Mouse (Mus musculus) lung, adult 2 months (tissue): Measurements from ENCODE around the gene Arpp19. TPM values are rescaled to one million over a fixed set of nuclear protein-coding genes. Genes with fewer than 3 reads are reported as not detected.

Experiments used
- DNase-seq: peaks from one replicate; pipeline ENCODE4 v3.0.0; 2022
- H3K4me1 ChIP-seq: fragments of 200-500 bp; 2 replicates; pipeline ENCODE4 v1.6.1; 2011; ENCODE audit warnings: low read length; ENCODE audit not compliant: control insufficient read depth, insufficient read depth
- H3K4me3 ChIP-seq: fragments of 200-500 bp; replicated peaks from 2 replicates; pipeline ENCODE3; 2011; ENCODE audit warnings: low read depth, mild to moderate bottlenecking, control low read depth, low read length; ENCODE audit errors: extremely low read depth
- CTCF ChIP-seq: fragments of 200-500 bp; IDR thresholded peaks from 2 replicates; pipeline ENCODE4 v1.5.1; 2011; ENCODE audit warnings: mild to moderate bottlenecking, low read length, control low read depth; ENCODE audit not compliant: insufficient read depth
- POLR2A ChIP-seq: fragments of 200-500 bp; IDR thresholded peaks from 2 replicates; pipeline ENCODE4 v1.6.1; 2011; ENCODE audit warnings: low read depth, mild to moderate bottlenecking, control low read depth, low read length, borderline replicate concordance; ENCODE audit errors: extremely low read depth
- WGBS: fragments of 180-500 bp; shearing (Covaris S2); methylation state at CpG from one replicate; pipeline ENCODE4 v1.1.7; 2018; 5-methylcytosine and 5-hydroxymethylcytosine counted together
- polyA plus RNA-seq: library from polyadenylated mRNA; depleted of rRNA; stranded (reverse); fragments of >200 nt; gene quantifications from 2 replicates; pipeline ENCODE4 v1.2.3, GENCODE M21; 2012

Arpp19 gene
- polyA plus RNA-seq, 1 experiment = 16.1 TPM

GRCm38 (mm10) chr9:75064678-75065331 is 27.4 kb downstream of the Arpp19 start:
- H3K4me3 ChIP-seq = no peak overlapping the region
- H3K4me1 ChIP-seq = no peaks in the 10 kb centered on the region
- WGBS = 50% methylated on average over 9 of the region's 9 CpGs
- DNase-seq = no peak
- TF ChIP-seq POLR2A (no peak), CTCF (no peak)

GRCm38 (mm10) chr9:75070457-75071028 is 33.1 kb downstream of the Arpp19 start, which contains the start of gene Myo5a:
Myo5a (plus strand) TSS chr9:75071015.
- Histone ChIP-seq H3K4me1 (peaks cover 7% of the 10 kb centered on the region), H3K4me3 (peak within 1 kb of the TSS; percentile 69)
- TF ChIP-seq CTCF (no peak), POLR2A (no peak)
- WGBS = 22% methylated on average over 23 of the region's 23 CpGs
- no peak for DNase-seq

DNA sequence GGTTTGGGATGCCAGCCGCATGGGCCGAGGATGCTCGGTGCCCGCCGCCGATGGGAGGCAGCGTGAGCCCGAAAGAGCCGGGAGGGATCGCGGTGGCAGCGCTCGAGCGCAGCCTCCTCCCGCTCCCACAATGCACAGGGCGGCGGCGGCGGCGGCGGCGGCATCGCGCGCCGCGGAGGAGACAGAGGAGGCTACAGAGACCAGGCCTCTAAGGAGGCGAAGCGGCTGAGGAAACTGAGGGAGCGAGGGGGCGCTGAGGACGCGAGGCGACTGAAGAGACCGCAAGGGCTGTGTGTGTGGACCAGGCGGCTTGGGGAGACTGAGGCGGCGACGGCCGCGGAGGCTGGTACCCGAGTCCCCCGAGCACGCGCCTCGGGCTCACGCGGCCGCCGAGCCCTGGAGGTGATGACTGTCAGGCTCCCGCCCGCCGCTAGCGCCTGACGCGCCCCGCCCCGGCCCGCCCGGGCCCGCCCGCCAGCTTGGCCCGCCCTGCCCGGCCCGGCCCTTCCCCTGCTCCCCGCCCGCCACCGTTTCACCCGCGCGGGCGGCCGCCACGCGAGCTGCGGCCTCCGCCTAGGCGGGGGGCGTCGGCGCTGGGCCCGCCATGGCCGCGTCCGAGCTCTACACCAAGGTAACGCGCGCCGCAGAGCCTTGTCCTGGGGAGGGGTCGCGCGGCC is 33.8 kb downstream of the Arpp19 start:
- DNase-seq = peak; percentile 69
- WGBS = under 1% methylated on average over 86 of the region's 92 CpGs
- Histone ChIP-seq H3K4me1 (peaks cover 7% of the 10 kb centered on the region), H3K4me3 (peak overlapping the region; percentile 69)
- TF ChIP-seq POLR2A (no peak), CTCF (no peak)

GRCm38 (mm10) chr9:75071706-75072192 is 34.3 kb downstream of the Arpp19 start:
- no peak for DNase-seq

GRCm38 (mm10) chr9:75072361-75072760 is 34.9 kb downstream of the Arpp19 start:
- 67% methylated on average over 3 of the region's 3 CpGs for WGBS
- no peak for DNase-seq
- Histone ChIP-seq H3K4me3 (no peak overlapping the region), H3K4me1 (peaks cover 7% of the 10 kb centered on the region)
- no peak for TF ChIP-seq POLR2A
- TF ChIP-seq CTCF = no peak

More at GRCm38 (mm10) chr9:75071706-75072192, 34.3 kb downstream of the Arpp19 start:
- 1% methylated on average over 29 of the region's 29 CpGs for WGBS
- TF ChIP-seq POLR2A = no peak
- no peak for TF ChIP-seq CTCF
- Histone ChIP-seq H3K4me3 (peak overlapping the region; percentile 69), H3K4me1 (peaks cover 7% of the 10 kb centered on the region)

- H3K4me1 ChIP-seq = no peaks in the 10 kb centered on the region
- DNase-seq = no peak
- TF ChIP-seq CTCF (no peak), POLR2A (no peak)
- H3K4me3 ChIP-seq = no peak overlapping the region
These were observed 39.8 kb downstream of the Arpp19 start for GRCm38 (mm10) chr9:75077191-75077590.

GRCm38 (mm10) chr9:75085242-75085824 is 47.9 kb downstream of the Arpp19 start:
- Histone ChIP-seq H3K4me3 (no peak overlapping the region), H3K4me1 (no peaks in the 10 kb centered on the region)
- WGBS = 64% methylated on average over 5 of the region's 5 CpGs
- DNase-seq = no peak
- TF ChIP-seq POLR2A = no peak
- no peak for TF ChIP-seq CTCF

DNA sequence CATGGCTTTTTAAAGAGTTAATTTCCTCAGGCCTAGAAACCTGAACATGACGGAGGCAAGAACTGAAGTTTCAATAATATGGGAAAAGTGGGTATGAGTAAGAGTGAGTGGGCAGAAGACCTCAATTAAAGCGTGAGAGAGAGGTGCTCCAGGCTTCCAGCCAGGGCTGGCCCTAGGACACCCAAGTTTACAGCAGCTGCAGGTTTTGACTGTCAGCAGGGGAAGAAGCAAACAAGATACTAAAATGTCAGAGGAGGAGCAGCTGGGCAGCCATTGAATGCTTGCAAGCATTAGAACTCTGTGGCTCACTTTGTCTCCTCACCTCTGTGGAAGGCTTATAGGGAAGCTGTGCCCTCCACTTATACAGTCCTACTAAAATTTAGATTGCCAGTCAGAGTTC is 50.4 kb downstream of the Arpp19 start:
- DNase-seq = no peak
- 79% methylated on average over 2 of the region's 2 CpGs for WGBS
- H3K4me1 ChIP-seq = no peaks in the 10 kb centered on the region
- no peak for TF ChIP-seq POLR2A
- TF ChIP-seq CTCF = no peak
- H3K4me3 ChIP-seq = no peak overlapping the region

DNA sequence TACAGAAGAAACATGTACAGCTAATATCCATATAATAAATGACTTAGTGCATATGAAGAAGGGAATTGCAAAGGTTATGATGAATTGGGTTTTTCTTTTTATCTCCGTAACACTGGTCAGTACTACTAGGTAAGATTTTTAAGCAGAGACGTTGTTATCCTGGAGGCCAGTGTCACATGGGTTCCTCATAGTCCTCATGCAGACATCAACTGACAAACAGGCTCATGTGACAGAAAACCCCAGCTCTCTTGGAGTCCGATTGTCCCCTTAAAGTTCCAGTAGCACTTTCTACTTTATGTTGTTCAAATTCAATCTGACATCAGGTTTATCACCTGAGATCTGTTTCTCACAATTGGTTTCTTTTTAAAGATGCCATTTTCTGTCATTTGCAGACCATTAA is 51.9 kb downstream of the Arpp19 start:
- DNase-seq = no peak
- TF ChIP-seq POLR2A (no peak), CTCF (no peak)
- 77% methylated on average over 3 of the region's 3 CpGs for WGBS
- Histone ChIP-seq H3K4me3 (no peak overlapping the region), H3K4me1 (no peaks in the 10 kb centered on the region)

DNA sequence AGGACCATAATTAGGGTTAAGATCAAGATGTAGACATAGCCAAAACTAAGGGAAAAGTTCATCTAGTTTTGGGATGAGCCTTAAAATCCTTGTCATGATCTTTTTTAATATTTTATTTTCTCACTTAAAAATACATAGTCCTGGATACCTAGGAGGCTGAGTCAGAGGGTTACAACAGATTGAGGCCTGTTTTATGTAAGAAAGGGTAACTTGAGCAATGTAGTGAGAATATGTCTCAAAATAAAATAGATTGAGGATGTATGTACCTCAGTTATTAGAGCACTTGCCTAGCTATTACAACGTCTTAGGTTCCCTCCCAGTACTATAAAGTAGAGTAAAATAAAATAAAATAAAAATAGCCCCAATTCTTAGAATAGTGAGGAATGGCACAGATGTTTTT is 54.7 kb downstream of the Arpp19 start:
- H3K4me3 ChIP-seq = no peak overlapping the region
- WGBS = 82% methylated on average over 1 of the region's 1 CpGs
- DNase-seq = no peak
- H3K4me1 ChIP-seq = no peaks in the 10 kb centered on the region; the same call in 1 of the 2 replicates
- no peak for TF ChIP-seq CTCF
- TF ChIP-seq POLR2A = no peak
